Mouse (Mus musculus): ENCODE measurements around the gene Unc5c. TPM values are rescaled to one million over a fixed set of nuclear protein-coding genes. Genes with fewer than 3 reads are reported as not detected.

The Unc5c gene
- polyA plus RNA-seq, 1 experiment from 2014 or later = 17.2 TPM

DNA sequence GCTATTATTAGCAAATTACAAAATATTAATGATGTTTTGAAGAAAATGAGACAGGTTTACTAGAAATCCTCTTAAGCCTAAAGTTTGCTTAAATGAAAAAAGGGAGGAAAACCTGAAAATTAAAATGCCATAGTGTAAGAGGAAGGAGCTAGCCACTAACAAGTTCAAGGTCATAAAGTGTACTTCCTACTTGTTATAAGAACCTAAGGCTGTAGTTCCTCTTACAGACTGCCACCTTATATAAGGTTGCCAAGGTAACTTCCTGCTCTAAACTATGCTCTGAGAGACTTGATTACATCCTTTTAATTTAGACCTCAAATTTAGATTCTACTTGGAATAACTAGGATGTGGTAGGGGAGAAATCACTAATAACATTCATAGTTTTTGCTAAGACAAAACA is 64.6 kb downstream of the Unc5c start:
- Histone ChIP-seq H3K9me3 (ENCODE audit: control insufficient read depth, low read length) (no peaks in the 10 kb centered on the region), H3K4me3 (ENCODE audit: low read depth, low read length) (no peak overlapping the region), H3K4me2 (ENCODE audit: low read length) (no peak overlapping the region), H3K36me3 (ENCODE audit: control insufficient read depth, insufficient read depth, low read length) (no peaks in the 10 kb centered on the region), H3K4me1 (replicated peaks; ENCODE audit: control insufficient read depth, insufficient read depth, low read length) (no peaks in the 10 kb centered on the region), H3K9ac (ENCODE audit: low read length) (no peak overlapping the region), H3K27ac (ENCODE audit: low read depth) (no peak overlapping the region), H3K27me3 (replicated peaks; ENCODE audit: control insufficient read depth, insufficient read depth, low read length) (no peaks in the 10 kb centered on the region)
- no peak for DNase-seq (ENCODE audit: low spot score)
- ATAC-seq (replicated peaks; ENCODE audit: low FRiP score, low TSS enrichment, low read depth) = no peak

DNA sequence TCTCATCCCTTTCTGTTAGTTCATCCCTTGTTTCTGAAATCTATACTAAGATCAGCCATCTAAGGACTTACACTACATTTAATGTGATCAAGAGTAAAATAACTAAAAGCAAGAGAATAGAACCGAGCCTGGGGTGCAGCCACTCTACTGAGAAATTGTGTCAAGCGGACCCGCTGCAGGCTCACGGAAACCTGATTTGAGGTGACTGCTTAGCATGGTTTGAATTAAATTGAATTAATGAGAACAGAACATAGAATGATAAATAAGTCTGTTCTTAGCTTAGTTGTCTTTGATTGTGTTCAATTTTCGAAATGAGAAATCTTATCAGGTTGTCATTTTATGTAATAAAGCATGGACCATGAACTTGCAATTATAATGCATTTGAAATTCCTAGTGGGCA is 68.8 kb downstream of the Unc5c start:
- Histone ChIP-seq H3K36me3 (ENCODE audit: control insufficient read depth, insufficient read depth, low read length) (no peaks in the 10 kb centered on the region), H3K4me2 (ENCODE audit: low read length) (no peak overlapping the region), H3K9me3 (ENCODE audit: control insufficient read depth, low read length) (no peaks in the 10 kb centered on the region), H3K27ac (ENCODE audit: low read depth) (no peak overlapping the region), H3K9ac (ENCODE audit: low read length) (no peak overlapping the region), H3K4me3 (ENCODE audit: low read depth, low read length) (no peak overlapping the region), H3K27me3 (replicated peaks; ENCODE audit: control insufficient read depth, insufficient read depth, low read length) (no peaks in the 10 kb centered on the region), H3K4me1 (replicated peaks; ENCODE audit: control insufficient read depth, insufficient read depth, low read length) (no peaks in the 10 kb centered on the region; the same call in 1 of the 2 replicates)
- 93% methylated on average over 5 of the region's 5 CpGs for WGBS
- no peak for DNase-seq (ENCODE audit: low spot score)
- ATAC-seq (replicated peaks; ENCODE audit: low FRiP score, low TSS enrichment, low read depth) = no peak

DNA sequence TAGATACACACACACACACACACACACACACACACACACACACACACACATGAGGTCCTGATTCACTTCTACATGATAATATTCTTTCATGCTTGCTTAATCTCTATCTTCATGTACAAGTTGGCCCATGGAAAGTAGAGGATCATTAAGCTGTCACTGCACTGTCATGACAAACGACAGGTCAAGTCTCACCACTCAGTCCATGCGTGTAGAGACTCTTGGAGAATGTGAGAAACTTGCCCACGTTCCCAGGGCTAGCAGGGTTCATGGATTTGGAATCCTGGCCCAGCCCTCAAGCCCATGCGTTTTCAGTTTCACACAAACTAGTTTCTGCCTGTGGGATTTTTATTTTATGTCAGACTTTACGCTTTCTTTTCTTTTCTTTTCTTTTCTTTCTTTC is 71.8 kb downstream of the Unc5c start:
- no peak for ATAC-seq (replicated peaks; ENCODE audit: low FRiP score, low TSS enrichment, low read depth)

DNA sequence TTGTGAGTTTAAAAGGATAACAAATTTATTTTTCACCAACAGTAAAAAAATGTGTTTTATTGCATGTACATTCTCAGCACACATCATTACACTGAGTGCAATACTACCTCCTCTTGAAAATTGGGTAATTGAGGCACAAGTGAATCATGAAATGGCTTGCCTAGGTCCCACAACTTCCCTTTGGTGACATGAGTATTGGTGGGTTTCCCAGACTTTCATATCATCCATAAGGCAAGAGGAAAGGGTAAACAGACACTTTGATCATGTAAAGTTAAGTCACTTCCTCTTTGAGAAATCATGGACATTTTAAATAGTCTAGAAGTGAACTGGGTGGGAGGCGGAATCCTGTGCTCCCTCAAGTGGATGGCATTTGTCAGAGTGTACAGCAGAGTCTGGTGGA is 73.1 kb downstream of the Unc5c start:
- Histone ChIP-seq H3K9me3 (ENCODE audit: control insufficient read depth, low read length) (no peaks in the 10 kb centered on the region), H3K36me3 (ENCODE audit: control insufficient read depth, insufficient read depth, low read length) (no peaks in the 10 kb centered on the region), H3K9ac (ENCODE audit: low read length) (no peak overlapping the region), H3K27me3 (replicated peaks; ENCODE audit: control insufficient read depth, insufficient read depth, low read length) (no peaks in the 10 kb centered on the region), H3K4me3 (ENCODE audit: low read depth, low read length) (no peak overlapping the region), H3K4me2 (ENCODE audit: low read length) (no peak overlapping the region), H3K4me1 (replicated peaks; ENCODE audit: control insufficient read depth, insufficient read depth, low read length) (no peaks in the 10 kb centered on the region; the same call in 1 of the 2 replicates), H3K27ac (ENCODE audit: low read depth) (no peak overlapping the region)
- ATAC-seq (replicated peaks; ENCODE audit: low FRiP score, low TSS enrichment, low read depth) = no peak
- no peak for DNase-seq (ENCODE audit: low spot score)
- WGBS = 58% methylated on average over 1 of the region's 1 CpGs

More for the DNA sequence above, 71.8 kb downstream of the Unc5c start:
- Histone ChIP-seq H3K36me3 (ENCODE audit: control insufficient read depth, insufficient read depth, low read length) (no peaks in the 10 kb centered on the region), H3K27ac (ENCODE audit: low read depth) (no peak overlapping the region), H3K4me3 (ENCODE audit: low read depth, low read length) (no peak overlapping the region), H3K4me1 (replicated peaks; ENCODE audit: control insufficient read depth, insufficient read depth, low read length) (no peaks in the 10 kb centered on the region; the same call in 1 of the 2 replicates), H3K9me3 (ENCODE audit: control insufficient read depth, low read length) (no peaks in the 10 kb centered on the region), H3K27me3 (replicated peaks; ENCODE audit: control insufficient read depth, insufficient read depth, low read length) (no peaks in the 10 kb centered on the region), H3K4me2 (ENCODE audit: low read length) (no peak overlapping the region), H3K9ac (ENCODE audit: low read length) (no peak overlapping the region)
- DNase-seq (ENCODE audit: low spot score) = no peak
- 59% methylated on average over 5 of the region's 5 CpGs for WGBS

DNA sequence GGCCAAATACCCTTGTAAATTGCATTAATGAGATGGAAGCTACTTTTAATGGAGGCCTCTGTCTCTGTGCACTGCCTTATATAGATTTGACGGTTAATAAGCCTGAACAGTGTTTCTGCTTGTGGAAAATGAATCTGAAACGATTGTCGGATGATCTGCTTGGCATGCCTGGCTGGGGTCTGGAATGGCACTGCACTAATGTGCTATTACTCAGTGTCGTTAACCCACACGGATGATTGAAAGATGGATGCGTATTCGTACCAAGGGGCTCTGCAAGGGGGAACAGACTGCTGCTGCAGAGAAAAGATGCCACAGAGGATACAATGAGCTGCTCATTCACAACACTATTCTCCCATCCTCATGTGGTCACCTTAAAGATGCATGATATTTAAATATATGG is 75.7 kb downstream of the Unc5c start:
- H3K9ac ChIP-seq (ENCODE audit: low read length) = no peak overlapping the region
- no peaks in the 10 kb centered on the region for H3K27me3 ChIP-seq (replicated peaks; ENCODE audit: control insufficient read depth, insufficient read depth, low read length)
- no peak overlapping the region for H3K27ac ChIP-seq (ENCODE audit: low read depth)
- H3K4me1 ChIP-seq (replicated peaks; ENCODE audit: control insufficient read depth, insufficient read depth, low read length) = no peaks in the 10 kb centered on the region; the same call in 1 of the 2 replicates
- H3K4me3 ChIP-seq (ENCODE audit: low read depth, low read length) = no peak overlapping the region
- H3K4me2 ChIP-seq (ENCODE audit: low read length) = no peak overlapping the region
- no peaks in the 10 kb centered on the region for H3K36me3 ChIP-seq (ENCODE audit: control insufficient read depth, insufficient read depth, low read length)
- 73% methylated on average over 7 of the region's 7 CpGs for WGBS
- no peak for ATAC-seq (replicated peaks; ENCODE audit: low FRiP score, low TSS enrichment, low read depth)
- DNase-seq (ENCODE audit: low spot score) = no peak
- H3K9me3 ChIP-seq (ENCODE audit: control insufficient read depth, low read length) = no peaks in the 10 kb centered on the region

DNA sequence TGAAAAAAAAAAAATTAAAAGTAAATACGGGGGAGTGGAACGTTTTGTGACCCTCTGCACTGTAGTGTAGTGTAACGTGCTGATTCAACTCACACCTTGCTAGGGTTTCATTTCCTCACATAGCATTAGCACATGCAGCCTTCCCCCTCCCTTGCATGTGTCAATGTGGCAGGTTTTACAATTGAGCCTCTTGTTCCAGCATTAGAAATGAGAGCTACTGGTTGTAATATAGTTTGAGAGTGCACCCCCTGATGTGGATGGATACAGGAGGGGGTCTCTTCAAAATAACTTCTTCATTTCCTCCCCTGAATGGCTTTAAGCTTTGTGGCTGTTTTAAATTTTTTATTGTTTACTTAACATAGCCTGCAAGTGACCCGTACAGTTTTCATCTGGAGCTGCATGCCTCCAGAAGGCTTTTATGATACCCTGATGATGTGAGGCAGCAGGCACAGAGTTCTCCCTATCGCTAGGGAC is 82.4 kb downstream of the Unc5c start:
- H3K4me1 ChIP-seq (replicated peaks; ENCODE audit: control insufficient read depth, insufficient read depth, low read length) = peaks cover 8% of the 10 kb centered on the region
- no peak overlapping the region for H3K27ac ChIP-seq (ENCODE audit: low read depth)
- no peak overlapping the region for H3K4me3 ChIP-seq (ENCODE audit: low read depth, low read length)
- H3K9me3 ChIP-seq (ENCODE audit: control insufficient read depth, low read length) = no peaks in the 10 kb centered on the region
- no peak overlapping the region for H3K4me2 ChIP-seq (ENCODE audit: low read length)
- H3K36me3 ChIP-seq (ENCODE audit: control insufficient read depth, insufficient read depth, low read length) = no peaks in the 10 kb centered on the region
- H3K27me3 ChIP-seq (replicated peaks; ENCODE audit: control insufficient read depth, insufficient read depth, low read length) = no peaks in the 10 kb centered on the region
- no peak overlapping the region for H3K9ac ChIP-seq (ENCODE audit: low read length)
- WGBS = 33% methylated on average over 5 of the region's 5 CpGs
- ATAC-seq (replicated peaks; ENCODE audit: low FRiP score, low TSS enrichment, low read depth) (no peak), DNase-seq (ENCODE audit: low spot score) (no peak)

DNA sequence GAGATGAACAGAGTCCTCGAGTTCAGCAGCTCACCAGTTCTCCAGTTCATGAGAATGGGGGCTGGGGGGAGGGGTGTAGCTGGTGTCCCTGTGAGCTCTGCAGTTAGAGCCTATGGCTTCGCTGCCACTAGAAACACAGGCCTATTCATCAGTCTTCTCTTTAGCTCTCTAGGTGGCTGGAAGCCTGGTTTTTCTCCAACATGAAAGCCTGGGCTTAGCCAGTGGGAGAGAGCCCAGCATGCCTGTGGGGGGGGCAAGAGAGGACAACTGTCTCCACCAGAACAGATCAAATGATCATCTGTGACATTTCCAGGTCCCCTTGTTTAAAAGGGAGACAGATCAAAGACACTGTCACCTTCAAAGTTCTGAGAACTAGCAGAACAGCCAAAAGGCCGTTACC is 84.6 kb downstream of the Unc5c start:
- no peak overlapping the region for H3K4me2 ChIP-seq (ENCODE audit: low read length)
- DNase-seq (ENCODE audit: low spot score) = no peak
- H3K9me3 ChIP-seq (ENCODE audit: control insufficient read depth, low read length) = no peaks in the 10 kb centered on the region
- H3K4me3 ChIP-seq (ENCODE audit: low read depth, low read length) = no peak overlapping the region
- peaks cover 8% of the 10 kb centered on the region for H3K4me1 ChIP-seq (replicated peaks; ENCODE audit: control insufficient read depth, insufficient read depth, low read length)
- H3K27ac ChIP-seq (ENCODE audit: low read depth) = no peak overlapping the region
- H3K36me3 ChIP-seq (ENCODE audit: control insufficient read depth, insufficient read depth, low read length) = no peaks in the 10 kb centered on the region
- H3K9ac ChIP-seq (ENCODE audit: low read length) = no peak overlapping the region
- 25% methylated on average over 3 of the region's 3 CpGs for WGBS
- no peaks in the 10 kb centered on the region for H3K27me3 ChIP-seq (replicated peaks; ENCODE audit: control insufficient read depth, insufficient read depth, low read length)
- no peak for ATAC-seq (replicated peaks; ENCODE audit: low FRiP score, low TSS enrichment, low read depth)

DNA sequence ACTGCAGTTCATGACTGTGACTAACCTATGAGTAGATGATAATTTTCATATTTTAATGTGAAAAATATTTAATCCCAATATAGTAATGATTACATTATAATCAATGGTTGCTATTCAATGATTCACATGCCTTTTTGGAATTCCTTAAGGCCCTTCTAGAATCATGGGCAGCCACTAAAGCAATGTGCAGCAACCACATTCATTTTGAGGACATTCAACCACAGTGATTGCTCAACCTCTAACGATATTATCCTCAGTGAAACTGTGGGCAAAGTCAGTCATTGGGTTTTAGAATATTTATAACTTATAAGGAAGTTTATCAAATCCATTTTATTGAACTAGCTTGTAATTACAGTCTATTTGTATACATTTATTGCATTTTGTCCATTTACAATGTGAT is 87.9 kb downstream of the Unc5c start:
- no peaks in the 10 kb centered on the region for H3K36me3 ChIP-seq (ENCODE audit: control insufficient read depth, insufficient read depth, low read length)
- 0 out of 2 replicates have a peak, but pooled peaks cover 3% of the 10 kb centered on the region for H3K4me1 ChIP-seq (replicated peaks; ENCODE audit: control insufficient read depth, insufficient read depth, low read length)
- no peak overlapping the region for H3K4me3 ChIP-seq (ENCODE audit: low read depth, low read length)
- no peaks in the 10 kb centered on the region for H3K27me3 ChIP-seq (replicated peaks; ENCODE audit: control insufficient read depth, insufficient read depth, low read length)
- no peak for DNase-seq (ENCODE audit: low spot score)
- WGBS = 88% methylated on average over 1 of the region's 1 CpGs
- no peak for ATAC-seq (replicated peaks; ENCODE audit: low FRiP score, low TSS enrichment, low read depth)
- no peaks in the 10 kb centered on the region for H3K9me3 ChIP-seq (ENCODE audit: control insufficient read depth, low read length)
- no peak overlapping the region for H3K27ac ChIP-seq (ENCODE audit: low read depth)
- no peak overlapping the region for H3K4me2 ChIP-seq (ENCODE audit: low read length)
- H3K9ac ChIP-seq (ENCODE audit: low read length) = no peak overlapping the region

DNA sequence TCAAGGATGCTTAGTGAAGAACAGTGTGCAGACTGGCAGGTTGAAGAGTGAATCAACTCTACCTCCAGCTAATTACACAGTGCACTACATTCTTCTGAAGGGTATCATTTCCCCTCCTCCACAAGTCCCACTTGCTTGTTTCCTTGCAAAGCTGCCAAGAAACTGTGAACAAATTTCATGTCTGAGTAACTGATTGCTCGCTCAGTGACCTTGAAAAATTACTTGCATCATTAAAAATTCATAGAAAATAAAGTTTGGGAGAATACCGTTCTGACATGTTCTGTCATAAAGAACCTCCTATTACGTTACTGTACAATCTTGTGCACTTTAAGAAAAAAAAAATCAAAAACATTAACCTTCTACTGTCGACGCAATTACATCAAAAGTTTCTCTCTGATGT is 92.1 kb downstream of the Unc5c start:
- no peaks in the 10 kb centered on the region for H3K4me1 ChIP-seq (replicated peaks; ENCODE audit: control insufficient read depth, insufficient read depth, low read length)
- no peak for ATAC-seq (replicated peaks; ENCODE audit: low FRiP score, low TSS enrichment, low read depth)
- 88% methylated on average over 5 of the region's 5 CpGs for WGBS
- no peak overlapping the region for H3K4me2 ChIP-seq (ENCODE audit: low read length)
- DNase-seq (ENCODE audit: low spot score) = no peak
- H3K27ac ChIP-seq (ENCODE audit: low read depth) = no peak overlapping the region
- H3K9me3 ChIP-seq (ENCODE audit: control insufficient read depth, low read length) = no peaks in the 10 kb centered on the region
- H3K27me3 ChIP-seq (replicated peaks; ENCODE audit: control insufficient read depth, insufficient read depth, low read length) = no peaks in the 10 kb centered on the region
- H3K9ac ChIP-seq (ENCODE audit: low read length) = no peak overlapping the region
- no peaks in the 10 kb centered on the region for H3K36me3 ChIP-seq (ENCODE audit: control insufficient read depth, insufficient read depth, low read length)
- no peak overlapping the region for H3K4me3 ChIP-seq (ENCODE audit: low read depth, low read length)
